Mouse (Mus musculus): Measurements from ENCODE around the gene Pofut2.
A peak's percentile ranks its signal among the peaks of the same experiment; 100 is the strongest.

Pofut2 gene

GRCm38 (mm10) chr10:77229609-77230595 lies 29.1 kb upstream of the Pofut2 start:
- no peak for DNase-seq (ENCODE audit: low spot score in 2 of 2)

- DNase-seq (ENCODE audit: low spot score in 2 of 2) = no peak
These were observed 26.9 kb upstream of the Pofut2 start for GRCm38 (mm10) chr10:77231861-77232755.

GRCm38 (mm10) chr10:77233230-77233629 lies 25.8 kb upstream of the Pofut2 start:
- no peak for DNase-seq (ENCODE audit: low spot score in 2 of 2)

GRCm38 (mm10) chr10:77234991-77235616 lies 23.9 kb upstream of the Pofut2 start:
- no peak for DNase-seq (ENCODE audit: low spot score in 2 of 2)

GRCm38 (mm10) chr10:77237795-77238580 lies 21.0 kb upstream of the Pofut2 start:
- DNase-seq (ENCODE audit: low spot score in 2 of 2) = no peak

GRCm38 (mm10) chr10:77240764-77241163 lies 18.3 kb upstream of the Pofut2 start:
- no peak for DNase-seq (ENCODE audit: low spot score in 2 of 2)

- no peak for DNase-seq (ENCODE audit: low spot score in 2 of 2)
These were observed 16.6 kb upstream of the Pofut2 start for GRCm38 (mm10) chr10:77242396-77242795.

GRCm38 (mm10) chr10:77242871-77243270 lies 16.1 kb upstream of the Pofut2 start:
- DNase-seq (ENCODE audit: low spot score in 2 of 2) = no peak

GRCm38 (mm10) chr10:77243572-77244161 lies 15.4 kb upstream of the Pofut2 start:
- DNase-seq (ENCODE audit: low spot score in 2 of 2) = no peak

- no peak for DNase-seq (ENCODE audit: low spot score in 2 of 2)
These were observed 14.2 kb upstream of the Pofut2 start for GRCm38 (mm10) chr10:77244777-77245176.

- DNase-seq (ENCODE audit: low spot score in 2 of 2) = no peak
These were observed 12.0 kb upstream of the Pofut2 start for GRCm38 (mm10) chr10:77247048-77247447.

- no peak for DNase-seq (ENCODE audit: low spot score in 2 of 2)
These were observed 11.3 kb upstream of the Pofut2 start for GRCm38 (mm10) chr10:77247707-77248106.

- DNase-seq (ENCODE audit: low spot score in 2 of 2) = no peak
These were observed 7.7 kb upstream of the Pofut2 start for GRCm38 (mm10) chr10:77251223-77251783.

GRCm38 (mm10) chr10:77251784-77252539 lies 7.1 kb upstream of the Pofut2 start:
- DNase-seq (ENCODE audit: low spot score in 2 of 2) = no peak

- DNase-seq (ENCODE audit: low spot score in 2 of 2) = peak; percentile 55 to 56
These were observed 6.2 kb upstream of the Pofut2 start for GRCm38 (mm10) chr10:77252790-77253189.

GRCm38 (mm10) chr10:77255231-77255630 lies 3.8 kb upstream of the Pofut2 start:
- no peak for DNase-seq (ENCODE audit: low spot score in 2 of 2)

GRCm38 (mm10) chr10:77255676-77256075 lies 3.3 kb upstream of the Pofut2 start:
- DNase-seq (ENCODE audit: low spot score in 2 of 2) = no peak

- no peak for DNase-seq (ENCODE audit: low spot score in 2 of 2)
These were observed 902 bp upstream of the Pofut2 start for GRCm38 (mm10) chr10:77258041-77258590.

- no peak for DNase-seq (ENCODE audit: low spot score in 2 of 2)
These were observed 1.3 kb downstream of the Pofut2 start for GRCm38 (mm10) chr10:77260166-77260875.

Measured in right cerebral cortex, postnatal 36 days (tissue).